Mouse (Mus musculus): ENCODE data around the gene Apoc1. TPM values are rescaled to one million over a fixed set of nuclear protein-coding genes. Genes with fewer than 3 reads are reported as not detected.

Gene Apoc1
- total and polyA plus RNA-seq, 2 experiments from 2014 or later: 8.2 TPM; not detected in 1

DNA sequence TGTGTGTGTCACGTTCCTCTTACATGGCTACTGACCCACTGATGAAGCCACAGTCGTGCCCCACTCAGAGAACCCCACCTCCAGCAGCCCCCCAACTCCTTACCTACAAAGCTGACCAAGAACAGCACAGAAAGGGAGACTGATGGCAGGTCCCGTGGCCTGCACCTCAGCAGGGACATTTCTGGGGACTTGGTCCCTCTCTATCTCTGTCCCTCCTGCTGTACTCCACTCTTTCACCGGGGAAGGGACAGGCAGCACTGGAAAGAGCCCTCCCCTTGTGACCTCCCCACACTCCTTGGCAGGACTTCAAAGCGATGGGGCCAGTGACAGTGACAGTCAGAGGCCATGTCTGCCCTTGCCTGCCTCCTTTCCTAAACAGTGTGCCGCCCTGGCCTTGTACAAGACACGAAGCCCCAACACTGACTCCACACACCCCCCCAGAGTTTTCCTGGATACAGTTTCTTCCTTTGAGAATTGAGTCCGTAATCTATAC is 11.2 kb downstream of the Apoc1 start, which contains the start of the genes Gm44805 and Apoc4:
Gene Gm44805 (minus strand): TSS at position 222 of the 493 bp plus-strand sequence.
Gene Apoc4 (minus strand): TSS at position 278 of the 493 bp plus-strand sequence.
- 48% methylated on average over 8 of the region's 8 CpGs for WGBS
- H3K27ac ChIP-seq (ENCODE audit: low read depth): no peak within 1 kb of the TSS
- TF ChIP-seq CTCF (IDR thresholded peaks at IDR 0.05; ENCODE audit: low read depth): no peak
- TF ChIP-seq EP300 (IDR thresholded peaks at IDR 0.05; ENCODE audit: low read depth): no peak
- no peaks in the 10 kb centered on the region for H3K9me3 ChIP-seq (replicated peaks; ENCODE audit: control insufficient read depth, low read length)
- H3K9ac ChIP-seq (replicated peaks; ENCODE audit: low read depth, low read length): no peak within 1 kb of the TSS
- H3K4me3 ChIP-seq (ENCODE audit: low read depth, low read length): no peak within 1 kb of the TSS
- 0 out of 2 replicates have a peak, but pooled peaks cover 2% of the 10 kb centered on the region for H3K4me1 ChIP-seq (ENCODE audit: control insufficient read depth, insufficient read depth)
- H3K4me2 ChIP-seq (ENCODE audit: low read depth, low read length): no peak within 1 kb of the TSS
- H3K27me3 ChIP-seq (ENCODE audit: control insufficient read depth, insufficient read depth, low read length): no peaks in the 10 kb centered on the region
- no peaks in the 10 kb centered on the region for H3K36me3 ChIP-seq (replicated peaks; ENCODE audit: control insufficient read depth, insufficient read depth, low read length)
- ATAC-seq (ENCODE audit: insufficient read depth, low read depth) (no peak), DNase-seq (ENCODE audit: low spot score) (no peak)

DNA sequence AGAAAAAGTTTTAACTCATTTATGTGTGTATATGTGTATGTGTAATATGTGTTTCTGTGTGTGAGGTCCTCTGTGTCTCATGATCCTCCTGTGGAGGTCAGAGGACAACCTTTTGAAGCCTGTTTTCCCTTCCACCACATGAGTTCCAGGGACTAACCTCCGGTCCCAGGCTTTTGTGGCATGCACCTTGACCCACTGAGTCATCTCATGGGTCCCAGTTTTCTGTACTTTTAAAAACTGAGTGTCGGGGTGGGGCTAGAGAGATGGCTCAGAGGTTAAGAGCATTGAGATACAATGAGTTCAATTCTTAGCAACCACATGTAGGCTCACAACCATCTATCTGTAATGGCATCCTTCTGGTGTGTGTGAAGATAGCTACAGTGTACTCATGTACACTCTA is 11.8 kb downstream of the Apoc1 start:
- 84% methylated on average over 2 of the region's 2 CpGs for WGBS

DNA sequence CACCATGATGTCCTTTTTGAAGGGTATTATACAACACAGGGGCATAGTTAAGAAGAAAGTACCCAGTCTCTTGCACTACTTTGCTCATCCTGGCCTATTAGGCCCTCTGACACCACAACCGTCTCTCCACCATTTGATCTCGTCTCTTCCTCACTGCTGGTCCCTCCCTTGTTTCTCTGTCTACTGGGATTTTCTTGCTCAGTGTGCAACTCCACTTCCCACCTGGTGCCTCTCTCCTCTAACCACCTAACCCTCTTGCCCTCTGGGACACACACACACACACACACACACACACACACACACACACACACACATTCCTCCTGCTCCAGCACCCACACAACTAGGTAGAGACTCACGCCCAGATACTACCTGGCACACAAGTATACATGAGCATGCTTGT is 13.6 kb downstream of the Apoc1 start:
- Histone ChIP-seq H3K4me3 (ENCODE audit: low read depth, low read length) (no peak overlapping the region), H3K9me3 (replicated peaks; ENCODE audit: control insufficient read depth, low read length) (no peaks in the 10 kb centered on the region), H3K9ac (replicated peaks; ENCODE audit: low read depth, low read length) (no peak overlapping the region), H3K27ac (ENCODE audit: low read depth) (no peak overlapping the region), H3K4me2 (ENCODE audit: low read depth, low read length) (no peak overlapping the region), H3K36me3 (replicated peaks; ENCODE audit: control insufficient read depth, insufficient read depth, low read length) (no peaks in the 10 kb centered on the region), H3K27me3 (ENCODE audit: control insufficient read depth, insufficient read depth, low read length) (no peaks in the 10 kb centered on the region), H3K4me1 (ENCODE audit: control insufficient read depth, insufficient read depth) (0 out of 2 replicates have a peak, but pooled peaks cover 2% of the 10 kb centered on the region)
- ATAC-seq (ENCODE audit: insufficient read depth, low read depth): no peak
- no peak for DNase-seq (ENCODE audit: low spot score)
- TF ChIP-seq CTCF (IDR thresholded peaks at IDR 0.05; ENCODE audit: low read depth): no peak
- 88% methylated on average over 3 of the region's 3 CpGs for WGBS

More for the DNA sequence above, 11.8 kb downstream of the Apoc1 start:
- Histone ChIP-seq H3K36me3 (replicated peaks; ENCODE audit: control insufficient read depth, insufficient read depth, low read length) (no peaks in the 10 kb centered on the region), H3K4me3 (ENCODE audit: low read depth, low read length) (no peak overlapping the region), H3K27me3 (ENCODE audit: control insufficient read depth, insufficient read depth, low read length) (no peaks in the 10 kb centered on the region), H3K9ac (replicated peaks; ENCODE audit: low read depth, low read length) (no peak overlapping the region), H3K4me2 (ENCODE audit: low read depth, low read length) (no peak overlapping the region), H3K4me1 (ENCODE audit: control insufficient read depth, insufficient read depth) (0 out of 2 replicates have a peak, but pooled peaks cover 2% of the 10 kb centered on the region), H3K9me3 (replicated peaks; ENCODE audit: control insufficient read depth, low read length) (no peaks in the 10 kb centered on the region), H3K27ac (ENCODE audit: low read depth) (no peak overlapping the region)
- ATAC-seq (ENCODE audit: insufficient read depth, low read depth) (no peak), DNase-seq (ENCODE audit: low spot score) (no peak)
- TF ChIP-seq EP300 (IDR thresholded peaks at IDR 0.05; ENCODE audit: low read depth) (no peak), CTCF (IDR thresholded peaks at IDR 0.05; ENCODE audit: low read depth) (no peak)

DNA sequence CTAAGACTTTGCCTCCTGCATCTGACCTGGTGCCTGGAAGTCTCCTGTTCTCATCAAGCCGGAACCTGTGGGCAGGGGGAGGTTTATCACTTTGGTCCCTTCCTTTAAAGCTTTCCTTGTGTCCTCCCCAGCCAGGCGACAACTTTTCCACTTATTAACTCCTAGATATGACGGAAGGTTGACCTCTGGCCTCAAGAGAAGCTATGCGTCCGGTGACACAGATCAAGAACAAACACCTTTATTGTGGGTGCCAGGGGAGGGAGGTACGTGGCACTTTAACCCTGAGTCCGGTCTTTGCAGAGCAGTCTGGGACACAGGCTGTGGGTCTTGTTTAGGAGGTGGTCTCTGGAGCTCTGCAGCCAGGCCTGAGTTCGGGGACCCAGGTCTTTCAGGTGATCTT is 14.6 kb downstream of the Apoc1 start, which contains the start of gene Apoc2:
Gene Apoc2 (minus strand): TSS at position 70 of the 400 bp plus-strand sequence.
- Histone ChIP-seq H3K4me2 (ENCODE audit: low read depth, low read length) (no peak within 1 kb of the TSS), H3K9me3 (replicated peaks; ENCODE audit: control insufficient read depth, low read length) (no peaks in the 10 kb centered on the region), H3K4me1 (ENCODE audit: control insufficient read depth, insufficient read depth) (0 out of 2 replicates have a peak, but pooled peaks cover 2% of the 10 kb centered on the region), H3K27ac (ENCODE audit: low read depth) (no peak within 1 kb of the TSS), H3K4me3 (ENCODE audit: low read depth, low read length) (no peak within 1 kb of the TSS), H3K27me3 (ENCODE audit: control insufficient read depth, insufficient read depth, low read length) (no peaks in the 10 kb centered on the region), H3K36me3 (replicated peaks; ENCODE audit: control insufficient read depth, insufficient read depth, low read length) (no peaks in the 10 kb centered on the region), H3K9ac (replicated peaks; ENCODE audit: low read depth, low read length) (no peak within 1 kb of the TSS)
- ATAC-seq (ENCODE audit: insufficient read depth, low read depth) (no peak), DNase-seq (ENCODE audit: low spot score) (no peak)
- TF ChIP-seq CTCF (IDR thresholded peaks at IDR 0.05; ENCODE audit: low read depth) (no peak), EP300 (IDR thresholded peaks at IDR 0.05; ENCODE audit: low read depth) (no peak)
- 70% methylated on average over 8 of the region's 8 CpGs for WGBS

DNA sequence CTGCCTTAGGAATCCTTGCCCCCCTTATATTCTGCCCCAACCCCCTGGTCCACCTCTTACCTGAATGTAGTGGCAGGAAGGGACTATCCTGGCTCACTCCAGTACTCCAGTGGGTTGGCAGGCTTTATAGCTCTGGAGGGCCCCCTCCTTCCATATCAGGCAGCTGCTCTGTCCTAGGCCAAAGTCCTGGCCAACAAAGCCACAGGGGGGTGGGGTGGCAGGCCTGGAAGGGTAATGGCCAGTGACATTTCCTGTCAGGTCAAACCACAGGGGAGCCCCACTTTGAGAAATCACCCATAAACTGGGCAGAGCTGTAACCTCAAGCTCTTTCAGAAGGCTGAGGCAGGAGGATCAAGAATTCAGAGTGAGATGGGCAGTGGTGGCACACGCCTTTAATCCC is 15.8 kb downstream of the Apoc1 start:
- DNase-seq (ENCODE audit: low spot score): no peak
- H3K4me1 ChIP-seq (ENCODE audit: control insufficient read depth, insufficient read depth): 0 out of 2 replicates have a peak, but pooled peaks cover 2% of the 10 kb centered on the region
- no peak overlapping the region for H3K9ac ChIP-seq (replicated peaks; ENCODE audit: low read depth, low read length)
- no peak overlapping the region for H3K27ac ChIP-seq (ENCODE audit: low read depth)
- TF ChIP-seq EP300 (IDR thresholded peaks at IDR 0.05; ENCODE audit: low read depth) (no peak), CTCF (IDR thresholded peaks at IDR 0.05; ENCODE audit: low read depth) (no peak)
- no peaks in the 10 kb centered on the region for H3K9me3 ChIP-seq (replicated peaks; ENCODE audit: control insufficient read depth, low read length)
- no peaks in the 10 kb centered on the region for H3K36me3 ChIP-seq (replicated peaks; ENCODE audit: control insufficient read depth, insufficient read depth, low read length)
- whole genome bisulfite sequencing: 81% methylated on average over 1 of the region's 1 CpGs
- no peak for ATAC-seq (ENCODE audit: insufficient read depth, low read depth)
- no peak overlapping the region for H3K4me2 ChIP-seq (ENCODE audit: low read depth, low read length)
- no peak overlapping the region for H3K4me3 ChIP-seq (ENCODE audit: low read depth, low read length)
- no peaks in the 10 kb centered on the region for H3K27me3 ChIP-seq (ENCODE audit: control insufficient read depth, insufficient read depth, low read length)

DNA sequence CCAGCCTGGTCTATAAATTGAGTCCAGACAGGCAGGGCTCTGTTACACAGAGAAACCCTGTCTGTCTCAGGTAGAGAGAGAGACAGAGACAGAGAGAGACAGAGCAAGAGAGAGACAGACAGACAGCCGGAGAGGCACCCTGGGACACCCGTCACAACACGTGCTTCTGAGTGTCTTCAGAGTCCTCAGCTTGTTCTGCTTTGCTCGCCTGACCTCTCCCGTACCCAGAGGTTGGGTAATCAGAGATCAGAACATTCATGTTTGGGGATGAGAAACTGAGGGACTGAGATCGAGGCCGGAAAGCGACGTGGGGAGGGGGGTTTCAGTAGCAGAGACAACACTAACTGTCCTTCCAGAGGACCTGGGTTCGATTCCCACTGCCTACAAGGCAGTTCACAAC is 16.6 kb downstream of the Apoc1 start:
- DNase-seq (ENCODE audit: low spot score) (no peak), ATAC-seq (ENCODE audit: insufficient read depth, low read depth) (no peak)
- Histone ChIP-seq H3K36me3 (replicated peaks; ENCODE audit: control insufficient read depth, insufficient read depth, low read length) (no peaks in the 10 kb centered on the region), H3K9me3 (replicated peaks; ENCODE audit: control insufficient read depth, low read length) (no peaks in the 10 kb centered on the region), H3K4me1 (ENCODE audit: control insufficient read depth, insufficient read depth) (no peaks in the 10 kb centered on the region), H3K4me3 (ENCODE audit: low read depth, low read length) (no peak overlapping the region), H3K27me3 (ENCODE audit: control insufficient read depth, insufficient read depth, low read length) (no peaks in the 10 kb centered on the region), H3K9ac (replicated peaks; ENCODE audit: low read depth, low read length) (no peak overlapping the region), H3K4me2 (ENCODE audit: low read depth, low read length) (no peak overlapping the region), H3K27ac (ENCODE audit: low read depth) (no peak overlapping the region)
- 81% methylated on average over 10 of the region's 10 CpGs for WGBS
- TF ChIP-seq CTCF (IDR thresholded peaks at IDR 0.05; ENCODE audit: low read depth) (no peak), EP300 (IDR thresholded peaks at IDR 0.05; ENCODE audit: low read depth) (no peak)
